Mouse (Mus musculus): ENCODE data around the gene Ccdc157. TPM values are rescaled to one million over a fixed set of nuclear protein-coding genes. Genes with fewer than 3 reads are reported as not detected.

The Ccdc157 gene
- 4.4 and 5.7 TPM in 2 replicates for polyA plus RNA-seq (2014; fragmentation: Nextera tagmentation; extraction: Ambion mirVana)

GRCm38 (mm10) chr11:4159808-4160708 lies at the start of gene Ccdc157, which contains the start of gene Sf3a1:
TSS of gene Ccdc157 (minus strand) at chr11:4160293.
TSS of gene Sf3a1 (plus strand) at chr11:4160350.
- H3K4me3 ChIP-seq (ENCODE audit: low read depth, low read length) = peak within 1 kb of the TSS; percentile 87
- H3K9me3 ChIP-seq (ENCODE audit: control insufficient read depth, low read depth, low read length) = no peaks in the 10 kb centered on the region
- H3K9ac ChIP-seq (replicated peaks; ENCODE audit: low read depth, low read length) = peak within 1 kb of the TSS; percentile 72
- peaks cover 30% of the 10 kb centered on the region for H3K36me3 ChIP-seq (ENCODE audit: control insufficient read depth, insufficient read depth, low read length)
- peaks cover 18% of the 10 kb centered on the region for H3K4me1 ChIP-seq (ENCODE audit: control insufficient read depth, insufficient read depth, low read length)
- 2% methylated on average over 51 of the region's 54 CpGs for WGBS
- H3K4me2 ChIP-seq (replicated peaks; ENCODE audit: low read depth, low read length) = peak within 1 kb of the TSS; percentile 84
- H3K27me3 ChIP-seq (ENCODE audit: control insufficient read depth, insufficient read depth, low read length) = no peaks in the 10 kb centered on the region
- peak within 1 kb of the TSS; percentile 73 for H3K27ac ChIP-seq (ENCODE audit: low read length)
- ATAC-seq (ENCODE audit: insufficient number of reproducible peaks, insufficient read depth, low FRiP score, low read depth) = peak; percentile 96

- peaks cover 26% of the 10 kb centered on the region for H3K36me3 ChIP-seq (ENCODE audit: control insufficient read depth, insufficient read depth, low read length)
- no peaks in the 10 kb centered on the region for H3K9me3 ChIP-seq (ENCODE audit: control insufficient read depth, low read depth, low read length)
- no peak overlapping the region for H3K27ac ChIP-seq (ENCODE audit: low read length)
- no peak for ATAC-seq (ENCODE audit: insufficient number of reproducible peaks, insufficient read depth, low FRiP score, low read depth)
- H3K27me3 ChIP-seq (ENCODE audit: control insufficient read depth, insufficient read depth, low read length) = no peaks in the 10 kb centered on the region
- 75% methylated on average over 5 of the region's 5 CpGs for WGBS
- no peak overlapping the region for H3K4me2 ChIP-seq (replicated peaks; ENCODE audit: low read depth, low read length)
- H3K4me1 ChIP-seq (ENCODE audit: control insufficient read depth, insufficient read depth, low read length) = no peaks in the 10 kb centered on the region
- H3K4me3 ChIP-seq (ENCODE audit: low read depth, low read length) = no peak overlapping the region
- no peak overlapping the region for H3K9ac ChIP-seq (replicated peaks; ENCODE audit: low read depth, low read length)
Measured at GRCm38 (mm10) chr11:4209556-4209955, 49.5 kb upstream of the Ccdc157 start.

GRCm38 (mm10) chr11:4207655-4208054 lies 47.6 kb upstream of the Ccdc157 start:
- Histone ChIP-seq H3K9ac (replicated peaks; ENCODE audit: low read depth, low read length) (no peak overlapping the region), H3K9me3 (ENCODE audit: control insufficient read depth, low read depth, low read length) (no peaks in the 10 kb centered on the region), H3K27me3 (ENCODE audit: control insufficient read depth, insufficient read depth, low read length) (no peaks in the 10 kb centered on the region), H3K4me1 (ENCODE audit: control insufficient read depth, insufficient read depth, low read length) (peaks cover 3% of the 10 kb centered on the region; the same call in 1 of the 2 replicates), H3K4me3 (ENCODE audit: low read depth, low read length) (no peak overlapping the region), H3K27ac (ENCODE audit: low read length) (no peak overlapping the region), H3K4me2 (replicated peaks; ENCODE audit: low read depth, low read length) (no peak overlapping the region), H3K36me3 (ENCODE audit: control insufficient read depth, insufficient read depth, low read length) (peaks cover 18% of the 10 kb centered on the region)
- WGBS = 94% methylated on average over 9 of the region's 9 CpGs
- ATAC-seq (ENCODE audit: insufficient number of reproducible peaks, insufficient read depth, low FRiP score, low read depth) = no peak

GRCm38 (mm10) chr11:4206563-4206962 lies 46.5 kb upstream of the Ccdc157 start:
- H3K27me3 ChIP-seq (ENCODE audit: control insufficient read depth, insufficient read depth, low read length) = no peaks in the 10 kb centered on the region
- H3K9ac ChIP-seq (replicated peaks; ENCODE audit: low read depth, low read length) = no peak overlapping the region
- no peaks in the 10 kb centered on the region for H3K9me3 ChIP-seq (ENCODE audit: control insufficient read depth, low read depth, low read length)
- 67% methylated on average over 6 of the region's 6 CpGs for WGBS
- H3K4me2 ChIP-seq (replicated peaks; ENCODE audit: low read depth, low read length) = no peak overlapping the region
- ATAC-seq (ENCODE audit: insufficient number of reproducible peaks, insufficient read depth, low FRiP score, low read depth) = no peak
- no peak overlapping the region for H3K4me3 ChIP-seq (ENCODE audit: low read depth, low read length)
- no peak overlapping the region for H3K27ac ChIP-seq (ENCODE audit: low read length)
- H3K4me1 ChIP-seq (ENCODE audit: control insufficient read depth, insufficient read depth, low read length) = peaks cover 3% of the 10 kb centered on the region; the same call in 1 of the 2 replicates
- H3K36me3 ChIP-seq (ENCODE audit: control insufficient read depth, insufficient read depth, low read length) = peaks cover 14% of the 10 kb centered on the region

GRCm38 (mm10) chr11:4205951-4206350 lies 45.9 kb upstream of the Ccdc157 start:
- Histone ChIP-seq H3K9me3 (ENCODE audit: control insufficient read depth, low read depth, low read length) (no peaks in the 10 kb centered on the region), H3K4me2 (replicated peaks; ENCODE audit: low read depth, low read length) (no peak overlapping the region), H3K27me3 (ENCODE audit: control insufficient read depth, insufficient read depth, low read length) (no peaks in the 10 kb centered on the region), H3K9ac (replicated peaks; ENCODE audit: low read depth, low read length) (no peak overlapping the region), H3K36me3 (ENCODE audit: control insufficient read depth, insufficient read depth, low read length) (peaks cover 14% of the 10 kb centered on the region), H3K4me3 (ENCODE audit: low read depth, low read length) (no peak overlapping the region), H3K4me1 (ENCODE audit: control insufficient read depth, insufficient read depth, low read length) (peaks cover 3% of the 10 kb centered on the region; the same call in 1 of the 2 replicates), H3K27ac (ENCODE audit: low read length) (no peak overlapping the region)
- WGBS = 91% methylated on average over 7 of the region's 7 CpGs
- ATAC-seq (ENCODE audit: insufficient number of reproducible peaks, insufficient read depth, low FRiP score, low read depth) = no peak

- Histone ChIP-seq H3K4me3 (ENCODE audit: low read depth, low read length) (no peak overlapping the region), H3K27ac (ENCODE audit: low read length) (no peak overlapping the region), H3K27me3 (ENCODE audit: control insufficient read depth, insufficient read depth, low read length) (no peaks in the 10 kb centered on the region), H3K9ac (replicated peaks; ENCODE audit: low read depth, low read length) (no peak overlapping the region), H3K4me1 (ENCODE audit: control insufficient read depth, insufficient read depth, low read length) (peaks cover 3% of the 10 kb centered on the region; the same call in 1 of the 2 replicates), H3K4me2 (replicated peaks; ENCODE audit: low read depth, low read length) (no peak overlapping the region), H3K9me3 (ENCODE audit: control insufficient read depth, low read depth, low read length) (no peaks in the 10 kb centered on the region), H3K36me3 (ENCODE audit: control insufficient read depth, insufficient read depth, low read length) (peaks cover 6% of the 10 kb centered on the region)
- no peak for ATAC-seq (ENCODE audit: insufficient number of reproducible peaks, insufficient read depth, low FRiP score, low read depth)
- 85% methylated on average over 5 of the region's 5 CpGs for WGBS
Measured at GRCm38 (mm10) chr11:4205097-4205655, 45.1 kb upstream of the Ccdc157 start.

GRCm38 (mm10) chr11:4203705-4204074 lies 43.6 kb upstream of the Ccdc157 start:
- Histone ChIP-seq H3K4me3 (ENCODE audit: low read depth, low read length) (no peak overlapping the region), H3K27ac (ENCODE audit: low read length) (no peak overlapping the region; the same call in 1 of the 2 replicates), H3K9ac (replicated peaks; ENCODE audit: low read depth, low read length) (no peak overlapping the region), H3K9me3 (ENCODE audit: control insufficient read depth, low read depth, low read length) (no peaks in the 10 kb centered on the region), H3K4me2 (replicated peaks; ENCODE audit: low read depth, low read length) (no peak overlapping the region), H3K4me1 (ENCODE audit: control insufficient read depth, insufficient read depth, low read length) (peaks cover 3% of the 10 kb centered on the region; the same call in 1 of the 2 replicates), H3K36me3 (ENCODE audit: control insufficient read depth, insufficient read depth, low read length) (peaks cover 2% of the 10 kb centered on the region), H3K27me3 (ENCODE audit: control insufficient read depth, insufficient read depth, low read length) (no peaks in the 10 kb centered on the region)
- no peak for ATAC-seq (ENCODE audit: insufficient number of reproducible peaks, insufficient read depth, low FRiP score, low read depth)
- 48% methylated on average over 2 of the region's 2 CpGs for WGBS

- Histone ChIP-seq H3K4me3 (ENCODE audit: low read depth, low read length) (no peak overlapping the region), H3K9me3 (ENCODE audit: control insufficient read depth, low read depth, low read length) (no peaks in the 10 kb centered on the region), H3K36me3 (ENCODE audit: control insufficient read depth, insufficient read depth, low read length) (no peaks in the 10 kb centered on the region; the same call in none of the 2 replicates), H3K4me1 (ENCODE audit: control insufficient read depth, insufficient read depth, low read length) (peaks cover 3% of the 10 kb centered on the region; the same call in 1 of the 2 replicates), H3K9ac (replicated peaks; ENCODE audit: low read depth, low read length) (no peak overlapping the region), H3K4me2 (replicated peaks; ENCODE audit: low read depth, low read length) (no peak overlapping the region), H3K27ac (ENCODE audit: low read length) (no peak overlapping the region; the same call in 1 of the 2 replicates), H3K27me3 (ENCODE audit: control insufficient read depth, insufficient read depth, low read length) (no peaks in the 10 kb centered on the region)
- no peak for ATAC-seq (ENCODE audit: insufficient number of reproducible peaks, insufficient read depth, low FRiP score, low read depth)
- WGBS = 79% methylated on average over 12 of the region's 12 CpGs
Measured at GRCm38 (mm10) chr11:4202995-4203704, 43.1 kb upstream of the Ccdc157 start.

Data from stomach, embryonic 14.5 days (tissue).